ENCODE assay signal across 22 mouse cellular contexts in the genomic region with DNA sequence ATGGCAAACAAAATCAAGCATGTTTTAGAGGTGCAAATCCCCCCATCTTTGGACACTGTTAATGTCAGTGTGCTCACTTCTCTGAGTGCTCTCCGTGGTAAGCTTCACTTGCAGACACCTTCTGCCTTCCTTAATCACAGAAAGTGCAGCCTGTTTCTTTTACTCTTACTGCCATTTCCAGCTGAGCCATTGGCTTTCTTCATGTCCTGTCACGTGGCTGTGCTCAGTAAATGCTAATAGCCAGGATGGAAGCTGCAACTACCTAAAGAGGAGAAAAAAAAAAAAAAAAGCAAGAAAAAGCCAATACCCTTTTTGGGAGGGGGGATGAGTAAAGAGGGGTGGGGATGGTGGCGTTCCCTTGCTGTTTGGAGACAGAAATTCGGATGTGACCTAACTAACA.
DNase-seq lines count a peak whose midpoint lies in the region; ATAC-seq and TF ChIP-seq lines count a peak whose summit lies in the region.
"Had no signal": no experiment of that assay in that cellular context is flagged by ENCODE, and none has a peak within 500 bp of the region (broad histone marks: within the 10 kb centered on the region; RNA-seq: fewer than 3 reads in every experiment).

No protein-coding gene starts in this region.

- H3K36me3 ChIP-seq in hindbrain, embryonic 13.5 days: no peaks in the 10 kb centered on the region
- H3K36me3 ChIP-seq in hindbrain, embryonic 11.5 days (ENCODE audit: control insufficient read depth, insufficient read depth, low read length): no peaks in the 10 kb centered on the region
- H3K36me3 ChIP-seq in neural tube, embryonic 13.5 days: no peaks in the 10 kb centered on the region
- no peaks in the 10 kb centered on the region for H3K36me3 ChIP-seq in midbrain, embryonic 16.5 days (ENCODE audit: control insufficient read depth, insufficient read depth, low read length)
- no peaks in the 10 kb centered on the region for H3K36me3 ChIP-seq in liver, postnatal 0 days (replicated peaks; ENCODE audit: insufficient read depth, low read length)
- H3K36me3 ChIP-seq: embryonic facial prominence, embryonic 15.5 days; heart, embryonic 12.5 days; liver, embryonic 13.5 days had no signal

- H3K9me3 ChIP-seq in hindbrain, embryonic 13.5 days: no peaks in the 10 kb centered on the region
- H3K9me3 ChIP-seq in hindbrain, embryonic 11.5 days (ENCODE audit: control insufficient read depth, low read length): no peaks in the 10 kb centered on the region
- H3K9me3 ChIP-seq in neural tube, embryonic 13.5 days: no peaks in the 10 kb centered on the region
- H3K9me3 ChIP-seq in midbrain, embryonic 16.5 days (replicated peaks; ENCODE audit: control insufficient read depth, low read length, poor library complexity, severe bottlenecking): no peaks in the 10 kb centered on the region
- no peaks in the 10 kb centered on the region for H3K9me3 ChIP-seq in liver, postnatal 0 days (ENCODE audit: low read length)
- H3K9me3 ChIP-seq: embryonic facial prominence, embryonic 15.5 days; heart, embryonic 12.5 days; liver, embryonic 13.5 days; megakaryocyte, embryonic 14.5 days had no signal

- H3K4me3 ChIP-seq in hindbrain, embryonic 13.5 days: no peak overlapping the region
- H3K4me3 ChIP-seq in hindbrain, embryonic 11.5 days (ENCODE audit: low read depth, low read length): no peak overlapping the region
- H3K4me3 ChIP-seq in neural tube, embryonic 13.5 days: no peak overlapping the region
- no peak overlapping the region for H3K4me3 ChIP-seq in midbrain, embryonic 16.5 days (ENCODE audit: low read depth, low read length)
- H3K4me3 ChIP-seq in liver, postnatal 0 days (ENCODE audit: low read depth, low read length): no peak overlapping the region
- H3K4me3 ChIP-seq: embryonic facial prominence, embryonic 15.5 days; heart, embryonic 12.5 days; left cerebral cortex, adult 2 months; liver, embryonic 13.5 days; megakaryocyte, embryonic 14.5 days had no signal

- no peak for TF ChIP-seq EP300 in liver, postnatal 0 days (IDR thresholded peaks at IDR 0.05; ENCODE audit: low read depth)

- H3K27ac ChIP-seq in hindbrain, embryonic 13.5 days: peak overlapping the region; percentile 66
- H3K27ac ChIP-seq in hindbrain, embryonic 11.5 days (ENCODE audit: low read depth, low read length): no peak overlapping the region
- peak overlapping the region; percentile 73 for H3K27ac ChIP-seq in neural tube, embryonic 13.5 days (replicated peaks)
- peak overlapping the region; percentile 57 for H3K27ac ChIP-seq in midbrain, embryonic 16.5 days (ENCODE audit: low read length)
- H3K27ac ChIP-seq in liver, postnatal 0 days (ENCODE audit: low read depth): no peak overlapping the region
- H3K27ac ChIP-seq: embryonic facial prominence, embryonic 15.5 days; left cerebral cortex, adult 2 months; liver, embryonic 13.5 days had no signal

- ATAC-seq in hindbrain, embryonic 13.5 days (ENCODE audit: low FRiP score): no peak
- no peak for ATAC-seq in hindbrain, embryonic 11.5 days (ENCODE audit: low FRiP score)
- ATAC-seq in neural tube, embryonic 13.5 days (ENCODE audit: low read depth): no peak; the same call in 1 of the 2 replicates
- peak; percentile 44; the same call in 1 of the 2 replicates for ATAC-seq in midbrain, embryonic 16.5 days
- ATAC-seq in liver, postnatal 0 days: no peak
- ATAC-seq: inflammation-experienced regulatory T-cells, adult 6 months had no signal

- no peak overlapping the region for H3K4me2 ChIP-seq in hindbrain, embryonic 13.5 days
- H3K4me2 ChIP-seq in hindbrain, embryonic 11.5 days (replicated peaks; ENCODE audit: low read depth, low read length): no peak overlapping the region
- H3K4me2 ChIP-seq in neural tube, embryonic 13.5 days: no peak overlapping the region
- no peak overlapping the region for H3K4me2 ChIP-seq in midbrain, embryonic 16.5 days (ENCODE audit: low read length)
- no peak overlapping the region for H3K4me2 ChIP-seq in liver, postnatal 0 days (ENCODE audit: low read depth, low read length)
- H3K4me2 ChIP-seq: embryonic facial prominence, embryonic 15.5 days; heart, embryonic 12.5 days; liver, embryonic 13.5 days; lung, embryonic 14.5 days had no signal

- TF ChIP-seq CTCF in liver, postnatal 0 days (IDR thresholded peaks at IDR 0.05; ENCODE audit: low read depth): no peak

- intact Hi-C loops in heart, postnatal 25 days (cut with DNase I): no loop called here

- H3K9ac ChIP-seq in hindbrain, embryonic 13.5 days: no peak overlapping the region
- H3K9ac ChIP-seq in hindbrain, embryonic 11.5 days (ENCODE audit: low read depth, low read length): no peak overlapping the region
- no peak overlapping the region for H3K9ac ChIP-seq in neural tube, embryonic 13.5 days
- H3K9ac ChIP-seq in midbrain, embryonic 16.5 days (ENCODE audit: low read depth, low read length): no peak overlapping the region
- no peak overlapping the region for H3K9ac ChIP-seq in liver, postnatal 0 days (replicated peaks)
- H3K9ac ChIP-seq: embryonic facial prominence, embryonic 15.5 days; heart, embryonic 12.5 days; liver, embryonic 13.5 days; lung, embryonic 14.5 days had no signal

- WGBS in hindbrain, embryonic 13.5 days: 44% methylated on average over 4 of the region's 4 CpGs
- 61% methylated on average over 4 of the region's 4 CpGs for WGBS in hindbrain, embryonic 11.5 days
- 48% methylated on average over 4 of the region's 4 CpGs for WGBS in neural tube, embryonic 13.5 days
- WGBS in midbrain, embryonic 16.5 days: 32% methylated on average over 4 of the region's 4 CpGs
- 50% methylated on average over 4 of the region's 4 CpGs for WGBS in liver, postnatal 0 days (ENCODE audit: insufficient replicate concordance)

- H3K27me3 ChIP-seq in hindbrain, embryonic 13.5 days: no peaks in the 10 kb centered on the region
- H3K27me3 ChIP-seq in hindbrain, embryonic 11.5 days (ENCODE audit: control insufficient read depth, insufficient read depth, low read length): no peaks in the 10 kb centered on the region
- H3K27me3 ChIP-seq in neural tube, embryonic 13.5 days: no peaks in the 10 kb centered on the region
- no peaks in the 10 kb centered on the region for H3K27me3 ChIP-seq in midbrain, embryonic 16.5 days (ENCODE audit: control insufficient read depth, insufficient read depth, low read depth, low read length)
- H3K27me3 ChIP-seq in liver, postnatal 0 days (ENCODE audit: insufficient read depth, low read length): no peaks in the 10 kb centered on the region
- H3K27me3 ChIP-seq: embryonic facial prominence, embryonic 15.5 days; heart, embryonic 12.5 days; liver, embryonic 13.5 days; megakaryocyte, embryonic 14.5 days had no signal

- DNase-seq in hindbrain, embryonic 11.5 days (ENCODE audit: low spot score): no peak
- no peak for DNase-seq in neural tube, embryonic 10.5 days (ENCODE audit: extremely low spot score, low spot score)
- DNase-seq in liver, postnatal 0 days: no peak
- DNase-seq in heart, postnatal 25 days (ENCODE audit: low spot score): no peak
- DNase-seq: adrenal gland, postnatal 10 days; cerebellum, adult 8-10 months; gastrocnemius, postnatal 14 days; heart, adult 18-20 months; heart, postnatal 10 days; liver, embryonic 13.5 days; lung, postnatal 36 days; thymus, adult 18-20 months; thymus, postnatal 4 days had no signal

- H3K4me1 ChIP-seq in hindbrain, embryonic 13.5 days (replicated peaks): peaks cover 24% of the 10 kb centered on the region
- H3K4me1 ChIP-seq in hindbrain, embryonic 11.5 days (replicated peaks; ENCODE audit: control insufficient read depth, insufficient read depth, low read length): no peaks in the 10 kb centered on the region
- H3K4me1 ChIP-seq in neural tube, embryonic 13.5 days (replicated peaks): peaks cover 30% of the 10 kb centered on the region
- H3K4me1 ChIP-seq in midbrain, embryonic 16.5 days (ENCODE audit: control insufficient read depth, insufficient read depth, low read length): peaks cover 19% of the 10 kb centered on the region
- no peaks in the 10 kb centered on the region for H3K4me1 ChIP-seq in liver, postnatal 0 days (ENCODE audit: insufficient read depth)
- H3K4me1 ChIP-seq: embryonic facial prominence, embryonic 15.5 days; liver, embryonic 13.5 days; megakaryocyte, embryonic 14.5 days had no signal

Comparison
In these comparisons a context has a peak if more than half of its experiments do, and no peak if none do; other contexts are left out.
1. H3K27ac ChIP-seq: peak in hindbrain, embryonic 13.5 days (single experiment), neural tube, embryonic 13.5 days (single experiment) and midbrain, embryonic 16.5 days (single experiment); none in hindbrain, embryonic 11.5 days (single experiment) and liver, postnatal 0 days (single experiment).